Mouse (Mus musculus): ENCODE measurements around the gene Ttn.

Ttn gene

GRCm38 (mm10) chr2:76820472-76820871, 161.9 kb downstream of the Ttn start:
- DNase-seq (ENCODE audit: low spot score), result no peak

- no peak for DNase-seq (ENCODE audit: low spot score)
These were observed 164.6 kb downstream of the Ttn start for GRCm38 (mm10) chr2:76817796-76818195.

GRCm38 (mm10) chr2:76814048-76814817, 168.1 kb downstream of the Ttn start:
- DNase-seq (ENCODE audit: low spot score), result no peak

- DNase-seq (ENCODE audit: low spot score), result no peak
These were observed 171.2 kb downstream of the Ttn start for GRCm38 (mm10) chr2:76811160-76811559.

GRCm38 (mm10) chr2:76808334-76808733, 174.0 kb downstream of the Ttn start:
- no peak for DNase-seq (ENCODE audit: low spot score)

GRCm38 (mm10) chr2:76807284-76807683, 175.1 kb downstream of the Ttn start:
- DNase-seq (ENCODE audit: low spot score), result no peak

GRCm38 (mm10) chr2:76806861-76807260, 175.5 kb downstream of the Ttn start:
- no peak for DNase-seq (ENCODE audit: low spot score)

GRCm38 (mm10) chr2:76806376-76806775, 176.0 kb downstream of the Ttn start:
- no peak for DNase-seq (ENCODE audit: low spot score)

GRCm38 (mm10) chr2:76805191-76805892, 177.0 kb downstream of the Ttn start:
- DNase-seq (ENCODE audit: low spot score), result no peak

- no peak for DNase-seq (ENCODE audit: low spot score)
These were observed 198.2 kb downstream of the Ttn start for GRCm38 (mm10) chr2:76784171-76784570.

- DNase-seq (ENCODE audit: low spot score), result no peak
These were observed 201.6 kb downstream of the Ttn start for GRCm38 (mm10) chr2:76780792-76781191.

- no peak for DNase-seq (ENCODE audit: low spot score)
These were observed 212.5 kb downstream of the Ttn start for GRCm38 (mm10) chr2:76769831-76770230.

GRCm38 (mm10) chr2:76767231-76767630, 215.1 kb downstream of the Ttn start:
- no peak for DNase-seq (ENCODE audit: low spot score)

- DNase-seq (ENCODE audit: low spot score), result no peak
These were observed 217.8 kb downstream of the Ttn start for GRCm38 (mm10) chr2:76764526-76764925.

GRCm38 (mm10) chr2:76762154-76762553, 220.2 kb downstream of the Ttn start:
- DNase-seq (ENCODE audit: low spot score), result no peak

GRCm38 (mm10) chr2:76756461-76756860, 225.9 kb downstream of the Ttn start:
- DNase-seq (ENCODE audit: low spot score), result no peak

- DNase-seq (ENCODE audit: low spot score), result no peak
These were observed 230.4 kb downstream of the Ttn start for GRCm38 (mm10) chr2:76751993-76752392.

GRCm38 (mm10) chr2:76749341-76750110, 232.8 kb downstream of the Ttn start:
- DNase-seq (ENCODE audit: low spot score), result no peak

GRCm38 (mm10) chr2:76748696-76749095, 233.7 kb downstream of the Ttn start:
- no peak for DNase-seq (ENCODE audit: low spot score)

GRCm38 (mm10) chr2:76719650-76720049, 262.7 kb downstream of the Ttn start:
- DNase-seq (ENCODE audit: low spot score), result no peak

- peak; percentile 46 for DNase-seq (ENCODE audit: low spot score)
These were observed 267.4 kb downstream of the Ttn start for GRCm38 (mm10) chr2:76714984-76715383.

- DNase-seq (ENCODE audit: low spot score), result no peak
These were observed 273.8 kb downstream of the Ttn start for GRCm38 (mm10) chr2:76708512-76708911.

- DNase-seq (ENCODE audit: low spot score), result no peak
These were observed 276.7 kb downstream of the Ttn start for GRCm38 (mm10) chr2:76705655-76706054.

All from embryo, embryonic 10 days (tissue).